Mouse (Mus musculus) liver, embryonic 13.5 days (tissue): ENCODE measurements around the gene Rras. TPM values are rescaled to one million over a fixed set of nuclear protein-coding genes. Genes with fewer than 3 reads are reported as not detected.

Source experiments
- ATAC-seq: fragments of 200-750 bp; cut with Nextera tagmentation; 2 replicates; pipeline ENCODE4 v1.8.0; 2017; ENCODE audit warnings: low read depth, mild to moderate bottlenecking, moderate number of reproducible peaks, moderate library complexity
- DNase-seq: peaks from one replicate; pipeline ENCODE4 v3.0.0; 2022
- H3K27ac ChIP-seq: fragments of 300-500 bp; sonication (generic); 2 replicates; pipeline ENCODE4 v1.5.1; 2015; ENCODE audit warnings: moderate library complexity, mild to moderate bottlenecking, inconsistent platforms
- H3K27me3 ChIP-seq: fragments of 300-500 bp; sonication (generic); 2 replicates; pipeline ENCODE4 v1.6.1; 2015; ENCODE audit warnings: mild to moderate bottlenecking, inconsistent platforms
- H3K36me3 ChIP-seq: fragments of 300-500 bp; sonication (generic); 2 replicates; pipeline ENCODE4 v1.6.1; 2015; ENCODE audit warnings: mild to moderate bottlenecking, inconsistent platforms
- H3K4me1 ChIP-seq: fragments of 300-500 bp; sonication (generic); replicated peaks from 2 replicates; pipeline ENCODE4 v1.6.1; 2015; ENCODE audit warnings: inconsistent platforms
- H3K4me2 ChIP-seq: fragments of 300-500 bp; sonication (generic); 2 replicates; pipeline ENCODE4 v1.6.1; 2015; ENCODE audit warnings: inconsistent platforms, mild to moderate bottlenecking, moderate library complexity
- H3K4me3 ChIP-seq: fragments of 300-500 bp; sonication (generic); replicated peaks from 2 replicates; pipeline ENCODE4 v1.5.1; 2015; ENCODE audit warnings: mild to moderate bottlenecking, inconsistent platforms
- H3K9ac ChIP-seq: fragments of 300-500 bp; sonication (generic); 2 replicates; pipeline ENCODE4 v1.6.1; 2015; ENCODE audit warnings: mild to moderate bottlenecking, inconsistent platforms
- H3K9me3 ChIP-seq: fragments of 300-500 bp; sonication (generic); replicated peaks from 2 replicates; pipeline ENCODE4 v1.6.1; 2016; ENCODE audit warnings: inconsistent platforms
- WGBS: fragments of 180-500 bp; shearing (Covaris S2); methylation state at CpG from one replicate; pipeline ENCODE4 v1.1.7; 2015; ENCODE audit not compliant: insufficient replicate concordance; 5-methylcytosine and 5-hydroxymethylcytosine counted together
- polyA plus RNA-seq: library from polyadenylated mRNA; unstranded; fragments of >200 nt; fragmentation: Nextera tagmentation; extraction: Ambion mirVana; gene quantifications from 2 replicates; pipeline ENCODE4 v1.2.1, GENCODE M21; 2015

Gene Rras
- polyA plus RNA-seq, 1 experiment from 2014 or later, result 14.4 TPM

DNA sequence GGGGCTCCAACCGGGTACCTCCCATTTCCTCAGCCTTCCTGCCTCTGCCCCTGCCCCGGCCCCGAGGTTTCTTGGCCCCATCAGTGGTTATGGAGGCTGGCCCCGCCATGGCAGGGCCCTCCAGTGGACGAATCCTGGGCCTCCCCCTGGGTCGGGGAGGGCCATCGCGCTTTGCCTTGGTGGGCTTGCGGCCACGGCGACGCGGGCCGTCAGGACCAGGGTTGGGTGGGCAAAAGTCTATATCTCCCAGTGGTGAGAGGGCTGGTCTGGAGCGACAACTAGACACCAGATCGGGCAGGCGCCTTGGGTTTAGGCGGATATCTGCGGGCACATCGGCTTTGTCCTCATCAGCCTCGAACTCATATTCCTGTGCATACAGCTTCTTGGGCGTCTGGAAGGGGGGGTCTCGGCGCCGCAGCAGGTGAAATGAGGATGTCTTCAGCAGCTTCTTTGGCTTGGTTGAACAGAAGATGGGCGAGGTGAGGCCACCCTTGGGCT lies 29.1 kb downstream of the Rras start:
- Histone ChIP-seq H3K36me3 (peaks cover 83% of the 10 kb centered on the region), H3K9me3 (no peaks in the 10 kb centered on the region), H3K27me3 (no peaks in the 10 kb centered on the region), H3K4me2 (no peak overlapping the region), H3K9ac (no peak overlapping the region), H3K27ac (no peak overlapping the region), H3K4me3 (no peak overlapping the region), H3K4me1 (peaks cover 14% of the 10 kb centered on the region)
- ATAC-seq (no peak), DNase-seq (no peak)
- 91% methylated on average over 26 of the region's 26 CpGs for WGBS

DNA sequence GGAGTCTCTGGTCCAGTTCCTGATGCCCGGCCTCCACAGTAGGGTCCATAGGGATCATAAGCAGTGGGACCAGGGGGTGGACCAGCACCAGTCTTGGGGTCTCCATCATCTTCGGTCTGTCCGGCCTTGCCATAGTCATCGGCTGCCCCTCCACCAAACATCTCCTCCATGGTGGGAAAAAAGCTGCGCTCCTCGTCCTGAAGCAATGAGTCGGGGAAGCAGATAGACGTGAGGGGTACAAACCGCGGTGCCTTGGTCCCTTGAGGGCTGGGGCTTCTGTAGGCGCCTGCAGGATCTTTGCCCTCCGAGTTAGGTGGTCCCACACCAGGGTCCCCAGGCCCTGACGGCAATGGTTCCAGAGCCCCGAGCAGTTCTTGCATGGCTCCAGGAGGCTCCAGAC lies 29.7 kb downstream of the Rras start:
- WGBS, result 88% methylated on average over 14 of the region's 14 CpGs
- ATAC-seq (no peak), DNase-seq (no peak)
- no peaks in the 10 kb centered on the region for H3K27me3 ChIP-seq
- H3K36me3 ChIP-seq, result peaks cover 77% of the 10 kb centered on the region
- no peak overlapping the region for H3K27ac ChIP-seq
- H3K9ac ChIP-seq, result no peak overlapping the region
- H3K4me3 ChIP-seq, result no peak overlapping the region
- H3K4me1 ChIP-seq, result peaks cover 20% of the 10 kb centered on the region
- no peak overlapping the region for H3K4me2 ChIP-seq
- no peaks in the 10 kb centered on the region for H3K9me3 ChIP-seq

DNA sequence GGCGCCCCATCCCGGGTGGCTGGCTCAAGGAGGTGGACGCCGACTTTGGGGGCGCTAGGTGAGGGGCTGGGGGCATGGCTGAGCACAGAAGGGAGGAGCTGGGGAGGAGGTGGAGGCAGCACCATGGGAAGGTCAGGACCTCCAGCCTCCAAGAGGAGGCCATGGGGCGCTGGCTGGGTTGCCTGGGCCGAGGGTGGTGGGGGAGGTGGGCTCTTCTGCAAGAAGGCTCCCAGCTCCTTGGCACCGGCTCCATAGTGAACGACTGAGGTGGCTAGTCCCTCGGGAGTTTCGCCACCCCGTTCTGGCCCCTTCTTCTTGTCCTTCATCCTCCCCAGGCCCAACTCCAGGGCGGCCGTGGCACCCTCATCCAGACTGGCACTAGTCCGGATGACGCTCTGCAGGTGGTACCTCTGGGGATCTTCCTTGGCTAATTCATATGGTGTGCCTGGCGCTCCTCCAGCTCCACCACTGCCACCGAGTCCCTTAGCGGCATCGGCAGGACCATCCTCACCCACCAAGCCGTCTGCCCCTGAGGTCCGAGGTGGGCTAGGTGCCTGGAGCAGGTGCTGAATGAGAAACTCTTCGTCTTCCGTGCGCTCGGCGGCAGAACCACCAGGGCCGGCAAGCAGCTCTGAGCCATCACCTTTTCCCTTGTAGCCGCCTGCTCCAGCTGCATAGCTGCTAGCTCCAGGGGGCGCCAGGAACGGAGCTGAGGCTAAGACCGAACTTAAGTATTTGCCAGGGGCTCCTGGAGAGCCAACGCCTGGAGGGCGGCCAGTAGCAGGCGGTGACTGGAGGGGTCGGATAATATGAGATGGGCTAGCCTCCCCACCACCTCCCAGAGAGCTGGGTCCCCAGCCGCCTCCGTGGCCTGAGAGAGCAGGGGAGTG lies 30.5 kb downstream of the Rras start:
- ATAC-seq (no peak), DNase-seq (no peak)
- no peaks in the 10 kb centered on the region for H3K27me3 ChIP-seq
- no peak overlapping the region for H3K4me2 ChIP-seq
- H3K36me3 ChIP-seq, result peaks cover 69% of the 10 kb centered on the region
- no peak overlapping the region for H3K27ac ChIP-seq
- H3K4me3 ChIP-seq, result no peak overlapping the region
- no peaks in the 10 kb centered on the region for H3K9me3 ChIP-seq
- no peak overlapping the region for H3K9ac ChIP-seq
- H3K4me1 ChIP-seq, result peaks cover 24% of the 10 kb centered on the region
- 89% methylated on average over 37 of the region's 38 CpGs for WGBS

DNA sequence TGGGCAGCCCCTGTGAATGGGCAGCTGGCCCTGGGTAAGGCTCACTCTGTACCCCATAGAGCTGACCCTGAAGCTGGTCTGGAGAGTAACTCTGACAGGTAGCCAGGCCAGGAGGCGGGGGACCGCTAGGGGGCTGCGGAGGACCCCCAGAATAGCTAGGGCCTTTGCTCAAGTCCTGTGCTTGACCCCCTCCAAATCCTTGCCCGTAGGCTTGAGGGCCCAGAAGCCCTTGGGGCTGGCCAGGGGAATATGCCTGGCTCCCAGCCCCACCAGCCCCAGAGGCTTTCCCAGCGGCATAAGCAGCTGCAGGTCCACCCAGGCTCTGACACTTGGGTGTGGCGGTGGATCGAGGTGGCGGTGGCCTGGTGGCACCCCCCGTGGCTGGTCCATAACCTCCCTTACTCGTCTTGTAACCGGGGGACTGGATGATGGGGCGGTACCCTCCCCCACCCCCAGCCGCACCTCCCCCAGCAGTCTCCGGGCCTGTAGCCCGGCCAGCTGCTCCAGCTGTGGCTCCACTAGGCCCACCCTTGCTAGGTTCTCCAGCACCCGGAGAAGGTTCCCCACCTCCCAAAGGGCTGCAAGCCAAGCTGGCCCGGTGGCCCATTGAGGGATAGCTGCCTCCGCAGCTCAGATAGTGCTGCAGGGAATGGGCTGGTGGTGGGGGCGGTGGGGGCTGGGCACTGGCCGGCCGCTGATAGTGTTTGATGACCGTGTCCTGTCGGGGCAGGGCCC lies 31.3 kb downstream of the Rras start:
- H3K36me3 ChIP-seq, result peaks cover 61% of the 10 kb centered on the region
- H3K27me3 ChIP-seq, result no peaks in the 10 kb centered on the region
- H3K4me1 ChIP-seq, result peaks cover 32% of the 10 kb centered on the region

DNA sequence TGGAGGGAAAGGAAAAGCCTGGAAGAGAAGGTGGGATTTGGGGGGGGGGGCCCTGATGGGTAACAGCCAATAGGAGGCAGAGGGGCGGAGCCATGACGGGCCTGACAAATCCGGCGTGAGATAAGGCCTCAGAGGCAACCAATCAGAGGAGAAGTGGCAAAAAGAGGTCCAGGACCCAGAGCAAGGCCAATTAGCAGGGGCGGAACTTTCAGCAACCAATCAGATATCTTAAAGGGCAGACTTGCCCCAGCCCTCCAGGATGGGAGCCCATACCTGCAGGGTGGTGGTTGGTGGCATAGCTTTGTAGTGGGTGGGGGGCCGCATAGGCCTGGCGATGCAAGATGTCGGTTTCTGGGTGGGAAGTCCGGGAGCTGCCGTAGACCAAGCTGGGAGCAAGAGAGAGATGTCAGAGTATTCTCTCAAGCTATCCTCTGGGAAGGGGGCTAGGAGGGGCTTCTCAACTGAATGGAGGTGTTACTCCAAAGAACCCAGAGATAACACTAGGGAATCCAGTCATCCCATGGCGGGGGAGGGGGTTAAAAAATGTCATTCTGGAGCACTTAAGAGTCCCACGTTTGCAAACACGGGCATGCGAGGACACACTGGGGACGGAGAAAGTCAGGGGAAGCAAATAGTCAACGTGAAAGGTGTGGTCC lies 33.3 kb downstream of the Rras start:
- Histone ChIP-seq H3K4me3 (peak overlapping the region; percentile 77), H3K4me1 (peaks cover 39% of the 10 kb centered on the region), H3K9ac (peak overlapping the region; percentile 87), H3K27ac (0 out of 2 replicates have a peak overlapping the region, but pooled peaks have one; percentile 95), H3K9me3 (no peaks in the 10 kb centered on the region), H3K4me2 (peak overlapping the region; percentile 99), H3K27me3 (no peaks in the 10 kb centered on the region), H3K36me3 (peaks cover 43% of the 10 kb centered on the region)
- peak; percentile 5; the same call in 1 of the 2 replicates for ATAC-seq
- 24% methylated on average over 16 of the region's 16 CpGs for WGBS
- peak; percentile 63 for DNase-seq

More for the DNA sequence above, 31.3 kb downstream of the Rras start:
- DNase-seq (no peak), ATAC-seq (no peak)
- 89% methylated on average over 22 of the region's 23 CpGs for WGBS
- Histone ChIP-seq H3K9me3 (no peaks in the 10 kb centered on the region), H3K27ac (no peak overlapping the region), H3K4me2 (no peak overlapping the region), H3K9ac (no peak overlapping the region), H3K4me3 (no peak overlapping the region)

DNA sequence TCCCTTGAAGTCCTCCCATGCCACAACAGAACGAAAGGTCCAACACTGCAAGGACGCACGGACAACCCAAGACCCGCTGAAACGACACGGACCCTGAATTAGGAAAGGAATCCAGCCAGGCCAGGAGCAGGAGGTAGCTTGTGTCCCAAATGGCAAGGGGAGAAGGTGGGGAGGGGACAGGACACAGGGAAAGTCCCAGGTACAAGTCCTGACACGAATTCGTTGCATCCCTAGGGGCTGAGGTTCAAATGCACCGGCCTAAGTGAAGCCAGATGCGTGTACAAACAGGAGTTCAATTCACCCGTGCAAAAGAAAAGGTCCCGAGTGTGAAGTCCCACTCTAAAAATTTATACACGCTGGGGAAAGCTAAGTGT lies 33.8 kb downstream of the Rras start:
- Histone ChIP-seq H3K4me1 (peaks cover 39% of the 10 kb centered on the region), H3K4me3 (peak overlapping the region; percentile 77)
- WGBS, result 11% methylated on average over 13 of the region's 13 CpGs

DNA sequence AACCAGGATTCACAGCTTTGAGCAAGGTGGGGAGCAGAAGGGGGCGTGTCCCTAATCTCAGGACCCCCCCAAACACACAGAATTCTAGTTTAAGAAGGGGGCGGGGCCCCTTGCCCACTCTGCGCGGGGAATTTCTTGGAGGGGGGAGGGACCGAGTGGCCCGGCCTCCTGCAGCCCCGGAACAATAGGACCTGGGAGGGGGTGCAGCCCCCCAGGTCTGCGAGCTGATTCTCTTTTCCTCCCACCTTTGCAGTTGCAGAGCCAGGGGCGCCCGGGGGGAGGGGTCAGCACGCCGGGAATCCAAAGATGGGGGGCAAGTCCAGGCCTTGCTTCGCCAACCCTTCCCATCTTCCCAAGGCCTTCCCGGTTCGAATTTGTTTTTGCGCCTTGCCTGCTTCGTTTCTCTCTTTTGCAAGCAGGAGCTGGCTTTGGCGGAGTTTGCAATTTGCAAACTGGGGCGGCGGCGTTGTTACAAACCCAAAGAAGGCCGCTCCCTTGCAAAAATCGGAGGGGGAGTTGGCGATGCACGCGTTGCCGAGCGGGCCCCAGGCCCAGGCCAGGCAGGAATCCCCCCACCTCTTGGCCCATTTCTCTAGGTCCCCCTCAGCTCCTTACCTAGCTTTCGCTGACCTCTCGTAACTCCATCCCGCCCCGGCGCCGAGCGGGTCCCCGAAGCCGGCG lies 34.6 kb downstream of the Rras start:
- Histone ChIP-seq H3K27ac (peak overlapping the region; percentile 95), H3K4me2 (peak overlapping the region; percentile 99), H3K4me3 (peak overlapping the region; percentile 77), H3K36me3 (peaks cover 30% of the 10 kb centered on the region), H3K27me3 (no peaks in the 10 kb centered on the region), H3K4me1 (peaks cover 39% of the 10 kb centered on the region), H3K9me3 (no peaks in the 10 kb centered on the region), H3K9ac (peak overlapping the region; percentile 87)
- no peak for DNase-seq
- ATAC-seq, result no peak
- WGBS, result under 1% methylated on average over 38 of the region's 38 CpGs

More for the DNA sequence above, 33.8 kb downstream of the Rras start:
- Histone ChIP-seq H3K4me2 (peak overlapping the region; percentile 99), H3K27me3 (no peaks in the 10 kb centered on the region), H3K27ac (peak overlapping the region; percentile 95), H3K9ac (peak overlapping the region; percentile 87), H3K9me3 (no peaks in the 10 kb centered on the region), H3K36me3 (peaks cover 37% of the 10 kb centered on the region)
- ATAC-seq (no peak), DNase-seq (no peak)

DNA sequence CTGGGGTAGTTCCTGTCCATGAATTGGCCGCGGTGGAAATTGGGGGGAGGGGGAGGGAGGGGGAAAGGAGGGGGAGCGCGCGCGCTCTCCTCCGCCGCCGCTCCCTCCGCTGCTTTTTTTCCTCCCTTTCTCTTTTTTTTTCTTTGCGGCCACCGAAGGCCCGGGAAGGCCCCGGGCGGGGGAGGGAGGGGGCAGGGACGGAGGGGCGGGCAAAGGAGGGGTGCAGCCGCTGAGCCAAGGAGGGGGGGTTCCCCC lies 35.0 kb downstream of the Rras start, which contains the start of gene Prr12:
Gene Prr12, minus strand, starts transcription at position 20 of the 255 bp plus-strand sequence.
- H3K4me1 ChIP-seq, result peaks cover 39% of the 10 kb centered on the region
- peak within 1 kb of the TSS; percentile 99 for H3K4me2 ChIP-seq
- DNase-seq, result no peak
- WGBS, result 0% methylated on average over 8 of the region's 18 CpGs
- peak within 1 kb of the TSS; percentile 87 for H3K9ac ChIP-seq
- H3K27me3 ChIP-seq, result no peaks in the 10 kb centered on the region
- peaks cover 25% of the 10 kb centered on the region for H3K36me3 ChIP-seq
- ATAC-seq, result peak; percentile 6
- H3K9me3 ChIP-seq, result no peaks in the 10 kb centered on the region
- peak within 1 kb of the TSS; percentile 95 for H3K27ac ChIP-seq
- peak within 1 kb of the TSS; percentile 77 for H3K4me3 ChIP-seq

DNA sequence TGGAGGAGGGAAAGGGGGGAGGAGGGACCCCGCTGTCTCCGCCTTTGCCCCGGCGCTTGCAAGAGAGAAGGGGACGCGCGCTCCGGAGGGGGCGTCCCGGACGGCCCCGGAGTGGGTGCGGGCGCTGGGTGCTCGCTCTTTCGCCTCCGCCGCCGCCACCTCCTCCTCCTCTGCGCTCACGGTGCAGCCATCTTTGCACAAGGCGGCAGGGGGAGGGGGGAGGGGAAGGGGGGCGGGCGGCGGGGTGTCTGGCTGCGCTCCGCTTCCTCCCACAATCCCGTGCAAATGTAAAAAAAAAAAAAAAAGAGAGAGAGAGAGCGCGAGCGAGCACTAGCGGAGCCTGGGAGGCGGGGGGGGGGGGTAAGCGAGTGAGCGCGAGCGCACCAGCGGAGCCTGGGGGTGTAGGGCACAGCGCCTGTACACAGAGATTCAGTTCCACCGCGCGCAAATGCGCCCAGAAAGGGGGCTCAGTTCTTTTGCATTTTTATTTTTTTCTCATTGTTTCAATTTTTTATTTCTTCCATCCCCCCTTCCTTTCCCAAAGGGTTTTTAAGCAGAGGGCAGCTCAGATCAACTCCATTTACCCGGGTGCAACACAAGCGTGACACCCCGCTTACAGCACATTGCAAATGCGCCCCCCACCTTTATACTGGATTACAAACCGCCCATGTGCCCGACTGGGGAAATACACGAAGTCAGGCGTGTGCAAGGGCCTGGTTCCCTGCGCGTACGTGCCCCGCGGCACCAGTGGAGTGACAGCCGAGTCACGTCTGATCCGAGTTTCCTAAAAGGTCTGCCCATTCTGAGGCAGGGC lies 35.6 kb downstream of the Rras start:
- Histone ChIP-seq H3K4me3 (peak overlapping the region; percentile 77), H3K9me3 (no peaks in the 10 kb centered on the region), H3K4me2 (peak overlapping the region; percentile 99), H3K27me3 (no peaks in the 10 kb centered on the region), H3K36me3 (peaks cover 20% of the 10 kb centered on the region), H3K4me1 (peaks cover 39% of the 10 kb centered on the region), H3K27ac (peak overlapping the region; percentile 95), H3K9ac (peak overlapping the region; percentile 87)
- under 1% methylated on average over 25 of the region's 59 CpGs for WGBS
- DNase-seq (peak; percentile 62), ATAC-seq (peak; percentile 41)

DNA sequence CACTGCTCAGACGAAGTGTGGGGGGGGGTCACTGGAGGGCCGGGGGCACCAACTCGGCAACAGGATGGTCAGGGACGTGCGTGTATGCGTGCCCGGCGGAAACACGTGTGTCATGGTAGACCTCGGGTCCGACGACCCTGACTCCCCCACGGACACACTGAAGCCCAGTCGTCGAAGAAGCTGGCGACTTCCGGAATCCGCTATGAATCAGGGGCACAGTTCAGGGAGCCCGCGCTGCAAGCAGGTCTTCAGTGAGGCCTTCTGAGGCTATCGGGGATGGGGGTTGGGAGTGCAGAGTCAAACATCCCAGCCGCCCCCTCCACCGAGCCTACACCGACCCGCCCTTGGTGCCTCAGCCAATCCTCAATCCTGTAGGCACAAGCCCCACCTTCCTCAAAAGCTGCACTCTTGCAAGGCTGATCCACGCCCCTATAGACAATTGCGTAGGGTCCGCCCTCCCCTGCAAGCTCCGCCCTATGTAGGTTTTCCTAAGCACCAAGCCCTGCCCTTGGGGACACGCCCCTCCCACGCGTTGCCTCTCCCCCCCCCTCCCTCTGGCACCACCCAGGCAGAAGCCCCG lies 36.3 kb downstream of the Rras start:
- Histone ChIP-seq H3K36me3 (peaks cover 13% of the 10 kb centered on the region), H3K9ac (peak overlapping the region; percentile 87), H3K4me2 (peak overlapping the region; percentile 99), H3K9me3 (no peaks in the 10 kb centered on the region), H3K4me3 (peak overlapping the region; percentile 77), H3K4me1 (peaks cover 39% of the 10 kb centered on the region), H3K27me3 (no peaks in the 10 kb centered on the region), H3K27ac (peak overlapping the region; percentile 95)
- ATAC-seq, result peak; percentile 92
- peak; percentile 96 for DNase-seq
- WGBS, result under 1% methylated on average over 33 of the region's 33 CpGs
